Mouse (Mus musculus): ENCODE results near the gene Rpgrip1. TPM values are rescaled to one million over a fixed set of nuclear protein-coding genes. Genes with fewer than 3 reads are reported as not detected.
A peak's percentile ranks its signal among the peaks of the same experiment; 100 is the strongest.

Gene Rpgrip1
- polyA plus RNA-seq, 1 experiment from 2014 or later, result 60.1 TPM

DNA sequence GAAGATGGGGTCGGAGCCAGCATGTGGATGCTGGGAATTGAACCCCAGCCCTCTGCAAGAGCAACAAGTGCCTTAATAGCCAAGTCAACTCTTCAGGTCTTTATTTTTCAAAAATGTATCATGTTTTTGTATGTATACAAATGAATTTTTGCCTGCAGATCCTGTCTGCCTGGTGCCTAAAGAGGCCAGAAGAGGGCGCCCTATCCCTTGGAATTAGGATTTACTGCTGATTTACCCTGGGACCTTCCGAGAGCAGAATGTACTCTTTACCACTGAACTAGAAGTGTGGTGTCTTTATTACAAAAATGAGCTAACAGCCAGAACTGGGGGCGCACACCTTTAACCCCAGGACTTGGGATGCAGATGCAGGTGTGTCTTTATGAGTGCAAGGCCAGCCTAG lies 13.4 kb downstream of the Rpgrip1 start:
- Histone ChIP-seq H3K36me3 (no peaks in the 10 kb centered on the region), H3K4me2 (replicated peaks) (no peak overlapping the region), H3K9me3 (no peaks in the 10 kb centered on the region), H3K4me3 (replicated peaks) (no peak overlapping the region), H3K4me1 (replicated peaks) (peaks cover 3% of the 10 kb centered on the region; the same call in 1 of the 2 replicates), H3K27ac (no peak overlapping the region), H3K9ac (no peak overlapping the region), H3K27me3 (replicated peaks) (no peaks in the 10 kb centered on the region)
- WGBS, result 24% methylated on average over 4 of the region's 4 CpGs
- no peak for ATAC-seq

DNA sequence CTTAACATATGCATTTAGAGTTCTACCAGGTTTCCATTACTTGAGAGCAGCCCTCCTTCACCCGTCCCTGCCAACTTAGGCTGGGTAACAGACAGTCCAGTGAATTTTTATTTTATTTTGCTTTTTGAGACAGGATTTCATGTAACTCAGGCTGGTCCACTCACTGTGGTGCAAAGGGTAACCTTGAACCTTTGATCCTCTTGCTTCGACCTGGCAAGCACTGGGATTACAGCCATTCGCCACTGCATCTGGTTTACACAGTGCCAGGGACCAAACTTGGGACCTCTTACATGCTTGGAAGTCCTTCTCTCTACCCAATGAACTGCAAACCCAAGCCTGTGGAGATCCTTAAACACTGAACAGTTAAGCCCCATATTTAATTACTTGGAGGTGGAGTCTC lies 14.1 kb downstream of the Rpgrip1 start:
- Histone ChIP-seq H3K4me1 (replicated peaks) (no peaks in the 10 kb centered on the region), H3K27me3 (replicated peaks) (no peaks in the 10 kb centered on the region), H3K27ac (no peak overlapping the region), H3K4me2 (replicated peaks) (no peak overlapping the region), H3K4me3 (replicated peaks) (no peak overlapping the region), H3K9me3 (no peaks in the 10 kb centered on the region), H3K36me3 (no peaks in the 10 kb centered on the region), H3K9ac (no peak overlapping the region)
- 91% methylated on average over 3 of the region's 3 CpGs for WGBS
- ATAC-seq, result no peak

DNA sequence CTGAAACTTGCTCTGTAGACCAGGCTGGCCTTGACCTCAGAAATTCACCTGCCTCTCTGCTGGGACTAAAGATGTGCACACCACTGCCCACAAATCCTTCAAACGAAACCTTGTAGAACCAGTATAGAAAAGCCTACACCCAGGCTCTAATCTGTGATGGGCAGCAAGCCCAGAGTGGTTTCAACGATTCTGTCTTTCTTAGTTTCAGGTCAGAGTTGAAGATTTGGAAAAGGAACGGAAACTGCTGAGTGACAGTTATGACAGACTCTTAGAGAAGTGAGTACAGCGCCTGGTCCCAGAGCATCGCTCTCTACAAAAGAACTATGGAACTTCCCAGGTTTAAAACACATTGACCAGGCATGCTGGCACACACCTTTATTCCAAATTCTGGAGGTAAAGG lies 23.1 kb downstream of the Rpgrip1 start:
- no peak overlapping the region for H3K4me3 ChIP-seq (replicated peaks)
- no peak overlapping the region for H3K9ac ChIP-seq
- no peaks in the 10 kb centered on the region for H3K27me3 ChIP-seq (replicated peaks)
- no peak overlapping the region for H3K4me2 ChIP-seq (replicated peaks)
- H3K36me3 ChIP-seq, result no peaks in the 10 kb centered on the region
- H3K9me3 ChIP-seq, result no peaks in the 10 kb centered on the region
- 79% methylated on average over 5 of the region's 5 CpGs for WGBS
- no peak for ATAC-seq
- H3K27ac ChIP-seq, result no peak overlapping the region
- no peaks in the 10 kb centered on the region for H3K4me1 ChIP-seq (replicated peaks)

DNA sequence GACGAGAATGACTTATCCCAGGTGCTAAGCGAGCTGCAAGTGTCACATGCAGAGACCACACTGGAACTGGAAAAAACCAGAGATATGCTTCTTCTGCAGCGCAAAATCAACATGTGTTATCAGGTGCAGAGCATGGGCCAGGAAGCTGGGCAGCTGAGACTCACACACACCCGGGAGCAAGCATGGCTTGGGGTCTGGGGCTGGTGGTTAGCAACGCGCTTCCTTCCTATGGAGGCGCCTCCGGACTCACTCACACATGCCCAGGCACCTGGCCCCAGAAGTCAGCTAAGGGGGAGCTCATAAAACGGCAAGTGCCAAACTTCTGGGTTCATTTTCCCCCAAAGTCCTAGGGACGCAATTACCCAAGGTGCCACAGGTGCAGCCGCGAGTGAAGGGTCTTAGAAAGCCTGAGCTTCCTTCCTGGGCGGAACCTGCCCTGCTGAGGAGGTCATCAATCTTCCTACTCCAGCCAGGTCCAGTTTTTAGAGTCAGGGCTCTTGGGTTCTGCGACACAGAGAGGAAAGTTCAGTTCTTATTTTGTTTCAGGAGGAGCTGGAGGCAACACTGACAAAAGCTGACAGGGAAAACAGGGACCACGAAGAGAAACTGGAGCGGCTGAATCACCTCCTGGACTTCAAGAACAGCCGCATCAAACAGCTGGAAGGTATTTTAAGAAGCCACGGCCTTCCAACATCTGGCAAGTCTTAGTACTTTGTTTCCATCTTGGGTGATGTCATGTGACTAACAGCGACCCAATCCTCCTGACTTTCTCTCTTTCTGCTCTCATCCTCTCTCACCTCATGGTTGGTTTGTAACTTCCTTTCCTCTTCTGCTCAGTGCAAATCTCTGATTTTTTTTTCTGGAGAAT lies 30.3 kb downstream of the Rpgrip1 start:
- Histone ChIP-seq H3K9me3 (no peaks in the 10 kb centered on the region), H3K27ac (no peak overlapping the region), H3K4me1 (replicated peaks) (no peaks in the 10 kb centered on the region), H3K36me3 (no peaks in the 10 kb centered on the region), H3K4me2 (replicated peaks) (peak overlapping the region; percentile 46), H3K27me3 (replicated peaks) (no peaks in the 10 kb centered on the region), H3K4me3 (replicated peaks) (no peak overlapping the region; the same call in 1 of the 2 replicates), H3K9ac (no peak overlapping the region)
- 0 out of 2 replicates have a peak, but pooled peaks have one; percentile 34 for ATAC-seq
- WGBS, result 45% methylated on average over 19 of the region's 19 CpGs

DNA sequence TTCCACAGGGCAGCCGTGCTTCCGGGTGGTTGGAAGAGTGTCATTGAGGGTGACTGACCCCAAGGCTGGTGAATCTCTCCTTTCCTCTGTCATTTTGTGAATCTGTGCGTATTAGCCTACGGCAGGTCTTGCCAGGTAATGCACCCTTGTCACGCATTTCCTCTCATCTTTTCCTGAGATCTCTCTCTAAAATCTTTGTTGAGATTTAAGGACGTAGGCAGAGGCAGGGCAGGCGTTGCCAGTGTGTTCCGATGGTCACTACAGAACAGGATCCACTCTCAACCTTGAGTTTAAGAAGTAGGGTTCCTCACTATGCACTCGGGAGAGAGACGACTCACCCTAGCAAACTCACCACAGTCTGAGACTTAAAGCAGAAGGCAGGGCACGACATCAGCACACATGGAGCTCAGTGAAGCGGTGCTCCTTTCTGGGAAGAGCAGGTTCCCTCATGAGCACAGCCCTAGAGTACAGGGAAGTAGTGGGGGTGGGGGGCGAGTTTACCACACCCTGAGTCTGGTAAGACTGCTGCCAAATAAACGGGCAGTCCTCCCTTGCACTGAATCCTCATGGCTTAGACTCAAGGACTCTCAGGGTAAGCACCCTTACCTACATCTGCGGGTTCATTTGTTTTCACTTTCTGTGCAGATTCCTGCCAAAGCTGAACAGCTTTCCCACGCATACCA lies 31.1 kb downstream of the Rpgrip1 start:
- no peak overlapping the region for H3K9ac ChIP-seq
- ATAC-seq, result no peak
- no peaks in the 10 kb centered on the region for H3K4me1 ChIP-seq (replicated peaks)

DNA sequence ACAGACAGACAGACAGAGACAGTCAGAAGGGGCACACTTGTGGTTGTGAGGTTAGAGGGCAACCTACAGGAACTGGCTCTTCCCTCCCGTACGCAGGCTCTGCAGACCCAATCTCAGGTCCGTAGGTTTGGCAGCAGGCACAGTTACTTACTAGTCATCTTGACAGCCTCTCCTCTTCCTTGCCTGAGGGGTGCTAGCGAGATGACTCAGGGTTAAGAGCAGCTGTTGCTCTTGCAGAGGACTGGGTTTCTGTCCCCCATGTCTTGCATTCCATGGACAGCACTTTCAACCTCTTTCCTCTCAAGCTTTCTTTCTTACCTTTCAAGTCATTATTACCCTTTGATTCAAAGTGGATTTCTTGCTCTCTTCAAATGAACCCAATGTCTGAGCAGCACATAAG lies 33.7 kb downstream of the Rpgrip1 start:
- WGBS, result 72% methylated on average over 4 of the region's 4 CpGs
- no peak overlapping the region for H3K4me3 ChIP-seq (replicated peaks)
- H3K4me1 ChIP-seq (replicated peaks), result no peaks in the 10 kb centered on the region
- no peaks in the 10 kb centered on the region for H3K36me3 ChIP-seq
- no peaks in the 10 kb centered on the region for H3K27me3 ChIP-seq (replicated peaks)
- no peak overlapping the region for H3K9ac ChIP-seq
- no peaks in the 10 kb centered on the region for H3K9me3 ChIP-seq
- H3K27ac ChIP-seq, result no peak overlapping the region
- ATAC-seq, result no peak
- no peak overlapping the region for H3K4me2 ChIP-seq (replicated peaks)

More for the DNA sequence above, 31.1 kb downstream of the Rpgrip1 start:
- Histone ChIP-seq H3K36me3 (no peaks in the 10 kb centered on the region), H3K27me3 (replicated peaks) (no peaks in the 10 kb centered on the region), H3K4me2 (replicated peaks) (no peak overlapping the region; the same call in 1 of the 2 replicates), H3K4me3 (replicated peaks) (no peak overlapping the region), H3K9me3 (no peaks in the 10 kb centered on the region), H3K27ac (no peak overlapping the region)
- 63% methylated on average over 16 of the region's 16 CpGs for WGBS

DNA sequence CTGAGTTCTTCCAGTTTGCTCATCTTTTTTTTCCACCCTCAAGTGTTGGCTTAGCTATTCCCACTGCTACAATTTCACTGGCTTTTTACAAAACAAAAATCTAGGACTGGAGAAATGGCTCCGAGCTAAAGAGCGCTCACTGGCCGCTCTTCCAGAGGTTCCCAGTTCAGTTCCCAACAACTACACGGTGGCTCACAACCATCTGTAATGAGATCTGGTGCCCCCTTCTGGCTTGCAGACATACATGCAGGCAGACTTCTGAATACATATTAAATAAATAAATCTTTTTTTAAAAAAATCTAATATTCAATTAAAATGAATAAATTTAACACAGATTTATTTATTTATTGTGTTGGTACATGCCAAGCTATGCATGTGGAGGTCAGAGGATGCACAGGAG lies 36.0 kb downstream of the Rpgrip1 start:
- Histone ChIP-seq H3K4me1 (replicated peaks) (no peaks in the 10 kb centered on the region), H3K27me3 (replicated peaks) (no peaks in the 10 kb centered on the region), H3K9me3 (no peaks in the 10 kb centered on the region), H3K9ac (no peak overlapping the region), H3K27ac (no peak overlapping the region), H3K4me3 (replicated peaks) (no peak overlapping the region), H3K4me2 (replicated peaks) (no peak overlapping the region), H3K36me3 (no peaks in the 10 kb centered on the region)
- 61% methylated on average over 4 of the region's 4 CpGs for WGBS
- ATAC-seq, result no peak

DNA sequence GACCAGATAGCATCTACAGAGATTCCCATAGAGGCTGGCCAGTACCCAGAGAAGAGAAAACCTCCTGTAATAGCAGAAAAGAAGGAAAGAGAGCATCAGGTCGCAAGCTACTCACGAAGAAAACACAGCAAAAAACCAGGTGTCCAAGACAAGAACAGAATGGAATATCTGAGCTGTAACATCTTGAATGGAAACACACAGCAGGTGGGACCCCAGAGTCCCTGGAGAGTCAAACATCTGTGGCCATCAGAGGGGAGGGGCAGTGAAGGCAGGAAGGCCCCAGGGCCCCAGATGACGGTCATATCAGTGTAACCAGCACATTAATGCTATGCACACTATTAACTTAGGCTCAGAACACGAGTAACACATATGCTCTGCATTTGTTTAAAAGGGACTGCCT lies 39.4 kb downstream of the Rpgrip1 start:
- no peaks in the 10 kb centered on the region for H3K27me3 ChIP-seq (replicated peaks)
- no peak overlapping the region for H3K9ac ChIP-seq
- H3K4me1 ChIP-seq (replicated peaks), result no peaks in the 10 kb centered on the region
- H3K36me3 ChIP-seq, result no peaks in the 10 kb centered on the region
- no peak for ATAC-seq
- WGBS, result 68% methylated on average over 4 of the region's 4 CpGs
- no peak overlapping the region for H3K27ac ChIP-seq
- no peak overlapping the region for H3K4me2 ChIP-seq (replicated peaks)
- no peak overlapping the region for H3K4me3 ChIP-seq (replicated peaks)
- no peaks in the 10 kb centered on the region for H3K9me3 ChIP-seq

DNA sequence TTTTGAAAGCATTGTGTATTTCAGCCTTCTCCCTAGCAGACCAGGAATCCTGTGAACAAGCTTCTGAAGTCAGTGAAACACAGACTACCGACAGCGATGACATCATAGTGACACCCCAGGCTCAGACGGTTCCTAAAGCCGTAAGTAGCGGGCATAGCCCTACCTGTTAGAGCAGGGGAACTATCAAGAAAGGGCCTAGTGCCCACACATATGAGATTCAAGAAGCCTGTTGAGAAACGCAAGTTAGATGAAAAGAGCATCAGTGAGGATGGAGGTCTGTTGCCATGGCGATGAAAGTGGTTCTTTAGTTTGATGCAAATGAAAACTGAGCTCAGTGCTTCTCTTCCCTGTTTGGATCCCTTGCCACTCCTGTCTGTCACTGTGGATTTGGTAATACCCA lies 41.7 kb downstream of the Rpgrip1 start:
- H3K9me3 ChIP-seq, result no peaks in the 10 kb centered on the region
- no peaks in the 10 kb centered on the region for H3K27me3 ChIP-seq (replicated peaks)
- H3K9ac ChIP-seq, result no peak overlapping the region
- H3K4me3 ChIP-seq (replicated peaks), result no peak overlapping the region
- 41% methylated on average over 7 of the region's 7 CpGs for WGBS
- ATAC-seq, result no peak
- H3K36me3 ChIP-seq, result no peaks in the 10 kb centered on the region
- no peak overlapping the region for H3K4me2 ChIP-seq (replicated peaks)
- H3K4me1 ChIP-seq (replicated peaks), result no peaks in the 10 kb centered on the region
- H3K27ac ChIP-seq, result no peak overlapping the region

DNA sequence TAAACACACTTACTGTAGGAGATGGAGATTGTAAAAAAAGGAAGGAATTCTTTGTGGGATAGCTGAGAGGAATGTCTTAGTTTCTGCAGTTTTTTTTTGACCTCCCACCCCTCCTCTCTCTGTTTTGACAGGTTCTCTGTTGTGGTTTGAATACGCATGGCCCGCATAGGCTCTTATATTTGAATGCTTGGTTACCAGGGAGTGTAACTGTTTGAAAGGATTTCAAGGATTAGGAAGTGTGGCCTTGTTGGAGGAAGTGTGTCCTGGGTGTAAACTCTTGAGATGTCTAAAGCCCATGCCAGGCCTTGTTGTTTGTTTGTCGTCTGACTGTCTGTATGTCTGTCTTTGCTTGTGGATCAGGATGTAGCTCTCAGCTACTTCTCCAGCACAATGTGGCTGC lies 42.1 kb downstream of the Rpgrip1 start:
- no peak for ATAC-seq
- Histone ChIP-seq H3K4me2 (replicated peaks) (no peak overlapping the region), H3K9me3 (no peaks in the 10 kb centered on the region), H3K36me3 (no peaks in the 10 kb centered on the region), H3K27me3 (replicated peaks) (no peaks in the 10 kb centered on the region), H3K9ac (no peak overlapping the region), H3K4me1 (replicated peaks) (no peaks in the 10 kb centered on the region), H3K27ac (no peak overlapping the region), H3K4me3 (replicated peaks) (no peak overlapping the region)
- 57% methylated on average over 3 of the region's 3 CpGs for WGBS

DNA sequence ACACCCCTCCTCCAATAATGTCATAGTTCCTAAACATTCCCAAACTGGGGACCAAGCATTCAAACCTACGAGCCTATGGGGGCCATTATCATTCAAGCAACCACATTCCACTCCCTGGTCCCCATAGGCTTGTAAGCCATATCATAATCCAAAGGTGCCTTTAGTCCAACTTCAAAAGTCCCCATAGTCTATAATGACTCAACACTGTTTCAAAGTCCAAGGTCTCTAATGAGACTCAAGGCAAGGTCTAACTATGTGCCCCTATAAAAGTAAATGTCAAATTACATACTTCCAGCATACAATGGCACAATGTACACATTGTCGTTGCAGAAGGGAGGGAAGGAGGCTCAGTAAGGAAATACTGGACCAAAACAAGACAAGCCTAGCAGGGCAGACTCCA lies 44.5 kb downstream of the Rpgrip1 start:
- Histone ChIP-seq H3K4me2 (replicated peaks) (no peak overlapping the region), H3K27ac (no peak overlapping the region), H3K9ac (no peak overlapping the region), H3K27me3 (replicated peaks) (no peaks in the 10 kb centered on the region), H3K36me3 (peaks cover 12% of the 10 kb centered on the region), H3K4me1 (replicated peaks) (no peaks in the 10 kb centered on the region), H3K4me3 (replicated peaks) (no peak overlapping the region), H3K9me3 (no peaks in the 10 kb centered on the region)
- WGBS, result 60% methylated on average over 2 of the region's 2 CpGs
- ATAC-seq, result peak; percentile 76

DNA sequence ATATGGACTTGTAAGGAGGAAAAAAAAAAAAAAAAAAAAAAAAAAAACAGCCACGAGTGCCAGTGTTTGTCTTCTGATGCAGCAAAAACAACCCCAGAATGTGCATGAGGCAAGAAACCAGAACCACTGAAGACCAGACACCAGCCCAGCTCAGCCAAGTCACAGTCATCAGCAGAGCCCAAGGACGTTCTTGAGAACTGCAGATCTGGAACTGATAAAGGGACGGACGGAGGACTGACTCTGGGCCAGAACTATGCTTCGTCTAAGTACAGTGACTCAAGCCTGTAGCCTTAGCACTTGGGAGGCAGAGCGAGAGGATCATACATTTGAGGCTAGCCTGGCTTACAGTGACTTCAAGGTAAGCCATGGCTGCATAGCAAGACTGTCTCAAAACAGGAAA lies 50.4 kb downstream of the Rpgrip1 start:
- Histone ChIP-seq H3K4me3 (replicated peaks) (no peak overlapping the region), H3K4me1 (replicated peaks) (no peaks in the 10 kb centered on the region), H3K36me3 (peaks cover 21% of the 10 kb centered on the region), H3K9ac (no peak overlapping the region), H3K9me3 (no peaks in the 10 kb centered on the region), H3K27ac (no peak overlapping the region), H3K27me3 (replicated peaks) (no peaks in the 10 kb centered on the region), H3K4me2 (replicated peaks) (no peak overlapping the region)
- no peak for ATAC-seq
- WGBS, result 84% methylated on average over 6 of the region's 6 CpGs

DNA sequence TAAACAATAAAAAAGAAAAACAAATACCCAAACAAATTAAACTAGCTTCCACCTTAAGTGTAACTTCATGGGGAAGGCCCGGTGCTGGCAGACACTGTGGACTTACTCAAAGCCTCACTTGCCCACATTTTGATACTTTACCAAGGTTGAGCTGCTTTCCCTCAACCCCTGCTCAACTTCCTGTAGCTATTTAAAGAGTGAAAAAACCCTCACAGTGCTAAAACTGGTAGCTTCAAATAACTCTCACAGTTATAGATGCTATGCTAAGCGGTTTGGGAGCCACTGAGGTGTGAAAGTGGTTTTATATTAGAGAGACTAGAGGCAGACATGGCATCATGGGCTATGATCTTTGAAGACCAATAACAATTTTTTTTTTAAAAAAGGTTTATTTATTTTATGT lies 56.1 kb downstream of the Rpgrip1 start:
- H3K27ac ChIP-seq, result no peak overlapping the region
- H3K4me2 ChIP-seq (replicated peaks), result no peak overlapping the region
- ATAC-seq, result no peak
- WGBS, result 97% methylated on average over 2 of the region's 2 CpGs
- no peaks in the 10 kb centered on the region for H3K9me3 ChIP-seq
- no peaks in the 10 kb centered on the region for H3K4me1 ChIP-seq (replicated peaks)
- H3K4me3 ChIP-seq (replicated peaks), result no peak overlapping the region
- no peak overlapping the region for H3K9ac ChIP-seq
- no peaks in the 10 kb centered on the region for H3K27me3 ChIP-seq (replicated peaks)
- H3K36me3 ChIP-seq, result peaks cover 13% of the 10 kb centered on the region

All from intestine, embryonic 15.5 days (tissue).